Mouse (Mus musculus): ENCODE results near the gene Zfp592.

DNA sequence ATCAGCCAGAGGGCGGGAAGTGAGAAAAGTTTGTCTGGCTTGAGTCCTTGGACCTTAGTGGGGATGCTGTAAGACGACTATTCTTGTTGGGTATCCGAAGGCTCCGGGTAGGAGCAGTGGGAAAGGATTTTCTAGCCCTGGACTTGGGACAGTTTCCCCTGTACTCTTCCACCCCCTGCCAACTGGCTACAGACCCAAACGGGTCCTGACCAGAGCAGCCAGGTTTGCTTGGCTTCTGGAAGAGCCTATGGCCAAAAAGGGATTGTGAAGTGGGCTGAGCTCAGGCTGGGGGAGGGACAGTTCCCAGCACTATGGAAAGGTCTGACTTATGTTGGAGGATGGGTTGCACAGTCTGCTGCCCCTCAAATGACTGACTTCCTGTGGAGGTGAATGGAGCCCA is 65.9 kb downstream of the Zfp592 start:
- TF ChIP-seq ELF1 (IDR thresholded peaks at IDR 0.05; ENCODE audit: low read depth, low read length): no peak
- TF ChIP-seq SMC3 (IDR thresholded peaks at IDR 0.05; ENCODE audit: low read depth, low read length): no peak
- TF ChIP-seq CTCF (IDR thresholded peaks at IDR 0.05 in 2 of 3, conservative IDR thresholded peaks at IDR 0.05 in 1 of 3; ENCODE audit: control insufficient read depth in 1 of 3, insufficient read depth in 1 of 3, low read depth in 2 of 3, low read length in 3 of 3, poor library complexity in 1 of 3, severe bottlenecking in 1 of 3): no peak
- TF ChIP-seq RAD21 (IDR thresholded peaks at IDR 0.05; ENCODE audit: low read depth, low read length): no peak
- no peak for TF ChIP-seq NRF1 (IDR thresholded peaks at IDR 0.05; ENCODE audit: insufficient read depth, low read depth, low read length, poor library complexity, severe bottlenecking)
- TF ChIP-seq MAFK (IDR thresholded peaks at IDR 0.05; ENCODE audit: borderline replicate concordance, low read depth, low read length): no peak
- TF ChIP-seq BHLHE40 (IDR thresholded peaks at IDR 0.05; ENCODE audit: borderline replicate concordance, low read depth, low read length): no peak
- TF ChIP-seq CHD2 (IDR thresholded peaks at IDR 0.05; ENCODE audit: low read length): no peak
- no peak for TF ChIP-seq MAX (IDR thresholded peaks at IDR 0.05; ENCODE audit: low read length)
- no peak for TF ChIP-seq KAT2A (conservative IDR thresholded peaks at IDR 0.05; ENCODE audit: low read depth, low read length)

All from MEL (cell line).